18 mouse cellular contexts compared by ENCODE assay signal in genomic region chr1:28675336-28675735, GRCm38 (mm10).
"Had no signal": no experiment of that assay in that cellular context is flagged by ENCODE, and none has a peak within 500 bp of the region (broad histone marks: within the 10 kb centered on the region; RNA-seq: fewer than 3 reads in every experiment).

No protein-coding gene starts in this region.

- H3K27ac ChIP-seq: lung, embryonic 15.5 days; midbrain, embryonic 10.5 days; midbrain, embryonic 12.5 days; neural tube, embryonic 13.5 days; neural tube, embryonic 15.5 days; stomach, embryonic 15.5 days; stomach, postnatal 0 days had no signal

- H3K4me1 ChIP-seq: lung, embryonic 15.5 days; midbrain, embryonic 10.5 days; midbrain, embryonic 12.5 days; neural tube, embryonic 13.5 days; stomach, embryonic 15.5 days had no signal

- H3K36me3 ChIP-seq: lung, embryonic 15.5 days; midbrain, embryonic 10.5 days; midbrain, embryonic 12.5 days; neural tube, embryonic 13.5 days; neural tube, embryonic 15.5 days; stomach, embryonic 15.5 days had no signal

- H3K9me3 ChIP-seq: lung, embryonic 15.5 days; midbrain, embryonic 10.5 days; midbrain, embryonic 12.5 days; neural tube, embryonic 13.5 days; neural tube, embryonic 15.5 days; stomach, embryonic 15.5 days had no signal

- DNase-seq: liver, postnatal 0 days; lung, adult 2 months; lung, postnatal 14 days; lung, postnatal 4 days; midbrain, embryonic 14.5 days; retina, postnatal 1 day; right cerebral cortex, adult 18-20 months; thymus, adult 2 months; thymus, postnatal 25 days; thymus, postnatal 4 days had no signal

- H3K4me3 ChIP-seq: lung, embryonic 15.5 days; midbrain, embryonic 10.5 days; midbrain, embryonic 12.5 days; myocyte; neural tube, embryonic 13.5 days; neural tube, embryonic 15.5 days; stomach, embryonic 15.5 days had no signal

- H3K27me3 ChIP-seq: lung, embryonic 15.5 days; midbrain, embryonic 12.5 days; neural tube, embryonic 13.5 days; neural tube, embryonic 15.5 days; stomach, embryonic 15.5 days had no signal
